Mouse (Mus musculus): Measurements from ENCODE around the gene Sec24d. TPM values are rescaled to one million over a fixed set of nuclear protein-coding genes. Genes with fewer than 3 reads are reported as not detected.

Gene Sec24d
- polyA plus RNA-seq (2015; fragmentation: Nextera tagmentation; extraction: Ambion mirVana): 61.9 and 75.0 TPM in 2 replicates

DNA sequence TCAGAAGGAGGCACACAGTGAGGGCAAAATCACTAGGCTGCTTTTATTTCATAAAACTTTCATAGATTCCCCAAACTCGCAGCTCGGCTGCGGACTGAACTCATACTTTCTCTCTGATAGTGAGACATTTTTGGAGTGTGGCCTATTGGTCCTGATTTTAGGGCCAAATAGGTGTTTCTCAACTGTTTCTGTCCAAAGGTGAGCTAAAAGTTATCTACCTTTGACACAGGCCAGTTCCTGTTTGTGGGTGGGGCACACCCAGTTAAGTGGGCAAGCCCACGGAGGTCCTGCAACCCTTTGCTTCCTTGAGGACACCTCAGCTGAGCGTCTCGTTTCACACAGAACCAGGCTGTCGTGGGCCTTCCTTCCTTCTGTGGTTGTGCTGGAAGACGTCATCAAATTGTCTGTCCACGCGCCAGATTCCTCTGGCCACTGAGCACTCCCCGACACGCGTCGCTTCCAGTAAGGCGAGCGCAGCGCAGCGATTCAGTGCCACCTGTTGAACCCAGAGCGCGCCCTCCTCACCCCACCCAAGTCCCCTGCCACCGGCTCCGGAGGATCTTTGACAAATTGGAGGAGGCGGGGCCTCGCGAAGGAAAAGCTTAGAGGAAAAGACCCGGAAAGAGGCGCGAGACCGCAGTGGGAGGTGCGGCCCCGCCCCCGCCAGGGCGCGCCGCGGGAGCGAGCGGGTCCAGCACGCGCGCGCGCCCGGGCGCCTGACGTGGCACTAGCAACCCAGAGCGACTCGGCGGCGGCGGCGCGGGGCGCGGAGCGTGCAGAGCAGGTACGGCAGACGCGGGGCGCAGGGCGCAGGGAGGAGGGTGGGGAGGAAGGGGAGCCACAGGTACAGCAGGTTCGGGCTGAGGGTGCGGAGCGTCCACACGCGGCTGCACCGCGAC, at the start of gene Sec24d:
Gene Sec24d (plus strand): TSS at position 703 of the 899 bp plus-strand sequence.
- peak; percentile 88 for ATAC-seq (replicated peaks; ENCODE audit: insufficient number of reproducible peaks, insufficient read depth, low FRiP score, low read depth)
- H3K27ac ChIP-seq: peak within 1 kb of the TSS; percentile 84
- 2% methylated on average over 68 of the region's 68 CpGs for WGBS
- H3K4me1 ChIP-seq (replicated peaks): peaks cover 31% of the 10 kb centered on the region
- H3K27me3 ChIP-seq: no peaks in the 10 kb centered on the region
- no peaks in the 10 kb centered on the region for H3K9me3 ChIP-seq (replicated peaks)
- peak within 1 kb of the TSS; percentile 73 for H3K4me2 ChIP-seq
- H3K36me3 ChIP-seq: peaks cover 25% of the 10 kb centered on the region
- peak within 1 kb of the TSS; percentile 85 for H3K9ac ChIP-seq
- H3K4me3 ChIP-seq: peak within 1 kb of the TSS; percentile 84

DNA sequence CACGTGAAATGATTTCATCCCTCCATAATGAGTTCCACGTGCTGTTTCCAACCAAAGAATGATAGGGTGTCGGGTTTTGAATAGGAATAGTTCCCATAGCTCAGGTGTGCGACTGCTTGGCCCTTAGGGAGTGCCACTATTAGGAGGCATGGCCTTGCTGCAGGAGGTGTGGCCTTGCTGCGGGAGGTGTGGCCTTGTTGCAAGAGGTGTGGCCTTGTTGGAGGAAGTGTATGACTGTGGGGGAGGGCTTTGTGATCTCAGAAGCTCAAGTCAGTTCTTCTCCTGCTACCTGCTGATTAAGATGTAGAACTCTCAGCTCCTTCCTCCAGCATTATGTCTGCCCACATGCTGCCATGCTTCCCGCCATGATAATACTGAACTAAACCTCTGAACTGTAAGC, 48.6 kb upstream of the Sec24d start:
- Histone ChIP-seq H3K9me3 (replicated peaks) (no peaks in the 10 kb centered on the region), H3K36me3 (no peaks in the 10 kb centered on the region), H3K27me3 (no peaks in the 10 kb centered on the region), H3K9ac (no peak overlapping the region), H3K27ac (no peak overlapping the region), H3K4me1 (replicated peaks) (no peaks in the 10 kb centered on the region), H3K4me2 (no peak overlapping the region), H3K4me3 (no peak overlapping the region)
- no peak for ATAC-seq (replicated peaks; ENCODE audit: insufficient number of reproducible peaks, insufficient read depth, low FRiP score, low read depth)
- WGBS: 67% methylated on average over 6 of the region's 6 CpGs

DNA sequence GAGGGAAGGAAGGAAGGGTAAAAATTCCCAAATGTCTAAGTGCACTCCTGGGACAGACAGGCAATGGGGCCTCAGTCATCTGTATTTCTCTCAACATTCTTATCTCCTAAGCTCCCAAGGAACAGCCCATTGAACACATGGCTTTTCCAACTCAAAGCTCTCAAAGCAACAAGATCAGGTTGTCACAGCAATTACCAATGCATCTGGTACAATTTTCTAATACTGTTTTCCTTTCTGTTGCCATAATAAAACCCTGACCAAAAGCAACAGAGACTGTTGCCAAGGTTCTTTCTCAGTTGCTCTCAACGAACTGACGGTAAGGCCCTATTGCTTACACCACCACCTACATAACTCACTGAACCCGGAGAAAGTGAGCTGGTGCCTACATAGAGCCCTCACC, 40.0 kb upstream of the Sec24d start:
- ATAC-seq (replicated peaks; ENCODE audit: insufficient number of reproducible peaks, insufficient read depth, low FRiP score, low read depth): no peak
- 65% methylated on average over 3 of the region's 3 CpGs for WGBS
- H3K27me3 ChIP-seq: no peaks in the 10 kb centered on the region
- H3K4me1 ChIP-seq (replicated peaks): peaks cover 7% of the 10 kb centered on the region
- no peaks in the 10 kb centered on the region for H3K36me3 ChIP-seq
- no peak overlapping the region for H3K27ac ChIP-seq
- H3K4me3 ChIP-seq: no peak overlapping the region
- H3K4me2 ChIP-seq: no peak overlapping the region
- H3K9ac ChIP-seq: no peak overlapping the region
- H3K9me3 ChIP-seq (replicated peaks): no peaks in the 10 kb centered on the region

- H3K36me3 ChIP-seq: no peaks in the 10 kb centered on the region
- H3K27ac ChIP-seq: no peak overlapping the region
- no peak for ATAC-seq (replicated peaks; ENCODE audit: insufficient number of reproducible peaks, insufficient read depth, low FRiP score, low read depth)
- WGBS: 86% methylated on average over 2 of the region's 2 CpGs
- H3K4me2 ChIP-seq: no peak overlapping the region
- peaks cover 23% of the 10 kb centered on the region for H3K4me1 ChIP-seq (replicated peaks)
- H3K9ac ChIP-seq: no peak overlapping the region
- no peak overlapping the region for H3K4me3 ChIP-seq
- H3K9me3 ChIP-seq (replicated peaks): no peaks in the 10 kb centered on the region
- H3K27me3 ChIP-seq: no peaks in the 10 kb centered on the region
These were observed 35.6 kb upstream of the Sec24d start for GRCm38 (mm10) chr3:123231639-123232038.

GRCm38 (mm10) chr3:123234191-123234836, 32.9 kb upstream of the Sec24d start:
- Histone ChIP-seq H3K36me3 (no peaks in the 10 kb centered on the region), H3K4me3 (peak overlapping the region; percentile 22; the same call in 1 of the 2 replicates)

DNA sequence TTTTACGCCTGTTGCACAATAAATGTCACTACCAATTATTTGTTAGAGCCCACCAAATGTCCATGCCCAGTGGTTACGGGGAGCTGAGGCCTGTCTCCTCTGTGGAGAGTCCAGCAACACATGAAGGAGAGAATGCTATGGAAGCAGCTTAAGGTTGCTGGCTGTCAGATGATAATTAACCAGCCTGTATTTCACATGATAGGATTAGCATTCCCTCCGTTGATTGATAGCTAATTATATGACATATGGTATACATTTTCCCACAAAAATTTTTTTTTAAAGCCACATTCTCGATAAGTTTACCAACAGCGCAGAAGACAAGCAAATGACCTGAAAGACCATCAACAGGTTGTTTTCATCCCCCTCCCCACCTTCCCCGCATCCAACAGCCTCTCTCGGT, 31.8 kb upstream of the Sec24d start:
- no peaks in the 10 kb centered on the region for H3K9me3 ChIP-seq (replicated peaks)
- no peaks in the 10 kb centered on the region for H3K27me3 ChIP-seq
- peak overlapping the region; percentile 84 for H3K4me2 ChIP-seq
- H3K36me3 ChIP-seq: no peaks in the 10 kb centered on the region
- no peak for ATAC-seq (replicated peaks; ENCODE audit: insufficient number of reproducible peaks, insufficient read depth, low FRiP score, low read depth)
- peak overlapping the region; percentile 68 for H3K4me3 ChIP-seq
- H3K4me1 ChIP-seq (replicated peaks): peaks cover 26% of the 10 kb centered on the region
- H3K27ac ChIP-seq: peak overlapping the region; percentile 54
- WGBS: 23% methylated on average over 7 of the region's 7 CpGs
- H3K9ac ChIP-seq: peak overlapping the region; percentile 59

More at GRCm38 (mm10) chr3:123234191-123234836, 32.9 kb upstream of the Sec24d start:
- Histone ChIP-seq H3K4me2 (peak overlapping the region; percentile 50), H3K4me1 (replicated peaks) (peaks cover 27% of the 10 kb centered on the region), H3K9me3 (replicated peaks) (no peaks in the 10 kb centered on the region), H3K27ac (peak overlapping the region; percentile 48), H3K27me3 (no peaks in the 10 kb centered on the region), H3K9ac (0 out of 2 replicates have a peak overlapping the region, but pooled peaks have one; percentile 28)
- WGBS: 26% methylated on average over 16 of the region's 16 CpGs
- ATAC-seq (replicated peaks; ENCODE audit: insufficient number of reproducible peaks, insufficient read depth, low FRiP score, low read depth): no peak

- H3K4me1 ChIP-seq (replicated peaks): peaks cover 26% of the 10 kb centered on the region
- peak within 1 kb of the TSS; percentile 68 for H3K4me3 ChIP-seq
- no peaks in the 10 kb centered on the region for H3K36me3 ChIP-seq
- no peaks in the 10 kb centered on the region for H3K9me3 ChIP-seq (replicated peaks)
- peak; percentile 81 for ATAC-seq (replicated peaks; ENCODE audit: insufficient number of reproducible peaks, insufficient read depth, low FRiP score, low read depth)
- H3K27ac ChIP-seq: peak within 1 kb of the TSS; percentile 54
- 2% methylated on average over 20 of the region's 20 CpGs for WGBS
- peak within 1 kb of the TSS; percentile 59 for H3K9ac ChIP-seq
- peak within 1 kb of the TSS; percentile 84 for H3K4me2 ChIP-seq
- no peaks in the 10 kb centered on the region for H3K27me3 ChIP-seq
These were observed 31.3 kb upstream of the Sec24d start, which contains the start of gene Synpo2 for GRCm38 (mm10) chr3:123235921-123236320. TSS of gene Synpo2 (minus strand) at chr3:123236149.

DNA sequence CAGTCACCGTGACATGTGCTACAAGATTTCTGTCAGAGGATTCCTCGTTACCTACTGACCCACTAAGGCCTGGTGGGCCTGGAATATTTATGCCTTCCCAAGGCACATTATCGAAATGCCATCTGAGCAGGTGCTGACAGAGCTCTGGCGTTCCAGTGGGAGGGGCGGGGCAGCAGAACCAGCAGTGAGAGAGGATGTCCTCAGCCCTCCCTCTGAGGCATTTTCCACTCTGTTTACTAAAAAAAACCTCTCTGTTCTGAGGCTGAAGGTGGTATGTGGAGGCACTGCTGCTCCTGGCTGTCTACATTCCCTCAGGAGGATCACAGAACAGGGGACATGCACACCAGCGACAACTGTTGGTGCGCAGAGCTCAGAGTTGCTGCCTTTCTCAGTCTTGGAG, 30.2 kb upstream of the Sec24d start:
- peak overlapping the region; percentile 84 for H3K4me2 ChIP-seq
- H3K27ac ChIP-seq: peak overlapping the region; percentile 54
- 15% methylated on average over 7 of the region's 7 CpGs for WGBS
- no peaks in the 10 kb centered on the region for H3K27me3 ChIP-seq
- no peak overlapping the region for H3K4me3 ChIP-seq
- peak; percentile 19 for ATAC-seq (replicated peaks; ENCODE audit: insufficient number of reproducible peaks, insufficient read depth, low FRiP score, low read depth)
- H3K4me1 ChIP-seq (replicated peaks): peaks cover 26% of the 10 kb centered on the region
- no peaks in the 10 kb centered on the region for H3K36me3 ChIP-seq
- H3K9ac ChIP-seq: no peak overlapping the region
- no peaks in the 10 kb centered on the region for H3K9me3 ChIP-seq (replicated peaks)

DNA sequence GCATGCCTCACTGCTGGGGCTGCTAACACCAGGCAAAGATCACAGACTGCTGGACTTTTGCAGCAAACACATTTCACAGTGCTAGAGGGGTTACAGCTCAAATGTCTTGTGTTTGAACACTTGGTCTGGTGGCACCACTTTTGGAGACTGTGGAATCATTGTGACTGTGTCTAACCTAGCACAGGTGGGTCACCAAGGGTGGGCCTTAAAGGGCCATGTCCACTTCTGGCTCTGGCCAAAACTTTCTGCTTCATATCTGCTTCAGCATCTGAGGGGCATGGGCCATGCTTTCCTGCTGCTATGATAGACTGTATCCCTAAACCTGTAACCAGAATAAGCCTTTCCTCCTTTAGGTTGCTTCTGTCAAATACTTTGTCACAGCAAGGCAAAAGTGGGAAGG, 29.8 kb upstream of the Sec24d start:
- peak overlapping the region; percentile 54 for H3K27ac ChIP-seq
- no peaks in the 10 kb centered on the region for H3K27me3 ChIP-seq
- ATAC-seq (replicated peaks; ENCODE audit: insufficient number of reproducible peaks, insufficient read depth, low FRiP score, low read depth): no peak
- H3K4me2 ChIP-seq: peak overlapping the region; percentile 84
- no peaks in the 10 kb centered on the region for H3K36me3 ChIP-seq
- H3K4me3 ChIP-seq: no peak overlapping the region
- H3K4me1 ChIP-seq (replicated peaks): peaks cover 26% of the 10 kb centered on the region
- no peak overlapping the region for H3K9ac ChIP-seq
- no peaks in the 10 kb centered on the region for H3K9me3 ChIP-seq (replicated peaks)

DNA sequence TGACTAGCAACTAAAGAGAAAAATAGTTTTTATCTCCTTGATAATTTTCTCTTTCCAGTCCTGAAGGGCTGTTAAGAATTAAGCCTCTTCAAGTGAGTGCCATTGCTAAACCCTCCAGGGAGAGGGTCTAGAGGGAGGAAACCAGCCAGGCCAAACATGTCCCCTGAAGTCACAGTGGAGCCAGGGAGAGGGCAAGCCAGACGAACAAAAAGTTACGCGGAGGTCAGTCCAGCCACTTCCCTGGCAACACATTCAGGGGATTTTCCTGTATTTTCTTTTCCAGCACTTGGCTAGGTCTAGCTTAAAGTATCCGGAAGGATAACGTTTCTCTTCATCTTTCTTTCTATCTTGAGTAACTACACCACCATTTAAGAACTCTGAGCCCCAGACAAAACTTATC, 22.9 kb upstream of the Sec24d start:
- ATAC-seq (replicated peaks; ENCODE audit: insufficient number of reproducible peaks, insufficient read depth, low FRiP score, low read depth): peak; percentile 43
- no peaks in the 10 kb centered on the region for H3K27me3 ChIP-seq
- H3K36me3 ChIP-seq: no peaks in the 10 kb centered on the region
- peaks cover 5% of the 10 kb centered on the region; the same call in 1 of the 2 replicates for H3K4me1 ChIP-seq (replicated peaks)
- WGBS: 28% methylated on average over 5 of the region's 5 CpGs
- no peak overlapping the region for H3K4me2 ChIP-seq
- H3K9ac ChIP-seq: no peak overlapping the region
- peak overlapping the region; percentile 15 for H3K27ac ChIP-seq
- H3K4me3 ChIP-seq: no peak overlapping the region
- H3K9me3 ChIP-seq (replicated peaks): no peaks in the 10 kb centered on the region

- no peaks in the 10 kb centered on the region for H3K36me3 ChIP-seq
- no peak overlapping the region for H3K27ac ChIP-seq
- H3K9ac ChIP-seq: no peak overlapping the region
- no peak overlapping the region for H3K4me2 ChIP-seq
- WGBS: 59% methylated on average over 4 of the region's 4 CpGs
- no peak overlapping the region for H3K4me3 ChIP-seq
- H3K27me3 ChIP-seq: no peaks in the 10 kb centered on the region
- ATAC-seq (replicated peaks; ENCODE audit: insufficient number of reproducible peaks, insufficient read depth, low FRiP score, low read depth): no peak
- no peaks in the 10 kb centered on the region for H3K9me3 ChIP-seq (replicated peaks)
- H3K4me1 ChIP-seq (replicated peaks): peaks cover 5% of the 10 kb centered on the region; the same call in 1 of the 2 replicates
These were observed 21.6 kb upstream of the Sec24d start for GRCm38 (mm10) chr3:123245646-123246045.
